Mouse (Mus musculus): Measurements from ENCODE around the gene Hist2h2aa2.

Gene Hist2h2aa2

GRCm38 (mm10) chr3:96197129-96197749 is 42.8 kb downstream of the Hist2h2aa2 start:
- DNase-seq (ENCODE audit: low spot score in 2 of 2) = peak; percentile 90 to 91

DNA sequence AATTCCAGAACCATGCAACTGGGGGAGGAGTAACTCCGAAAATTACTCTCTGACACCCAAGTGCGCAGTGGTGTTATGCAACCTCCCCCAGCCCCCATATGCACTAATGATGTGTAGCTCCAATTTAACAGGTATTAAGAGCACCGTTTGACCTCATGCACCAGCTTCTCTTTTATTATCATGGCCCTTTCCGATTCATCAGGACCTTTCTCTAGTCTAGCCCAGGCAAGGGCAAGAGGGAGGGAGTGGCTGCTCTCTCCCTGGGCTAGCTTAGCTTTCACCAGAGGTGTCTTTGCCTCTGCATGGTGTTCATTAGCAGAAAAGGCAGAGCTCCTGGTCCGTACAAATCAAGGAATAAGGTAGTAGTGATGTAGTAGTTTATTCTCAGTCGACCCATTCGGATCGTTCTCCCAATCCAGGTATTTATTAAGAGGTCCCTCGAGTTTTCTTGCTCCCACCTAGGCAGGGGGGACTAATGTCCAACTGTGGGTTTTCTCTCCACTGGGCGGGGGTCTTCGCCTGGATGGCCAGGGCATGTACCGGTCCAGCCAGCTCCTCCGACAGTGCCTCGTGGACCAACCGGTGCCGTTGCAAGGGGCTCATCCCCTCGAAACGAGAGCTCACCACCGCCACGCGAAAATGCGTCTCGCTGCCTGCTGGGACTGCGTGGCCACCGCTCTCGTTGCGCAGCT is 43.5 kb downstream of the Hist2h2aa2 start:
- DNase-seq (ENCODE audit: low spot score in 2 of 2) = no peak

DNA sequence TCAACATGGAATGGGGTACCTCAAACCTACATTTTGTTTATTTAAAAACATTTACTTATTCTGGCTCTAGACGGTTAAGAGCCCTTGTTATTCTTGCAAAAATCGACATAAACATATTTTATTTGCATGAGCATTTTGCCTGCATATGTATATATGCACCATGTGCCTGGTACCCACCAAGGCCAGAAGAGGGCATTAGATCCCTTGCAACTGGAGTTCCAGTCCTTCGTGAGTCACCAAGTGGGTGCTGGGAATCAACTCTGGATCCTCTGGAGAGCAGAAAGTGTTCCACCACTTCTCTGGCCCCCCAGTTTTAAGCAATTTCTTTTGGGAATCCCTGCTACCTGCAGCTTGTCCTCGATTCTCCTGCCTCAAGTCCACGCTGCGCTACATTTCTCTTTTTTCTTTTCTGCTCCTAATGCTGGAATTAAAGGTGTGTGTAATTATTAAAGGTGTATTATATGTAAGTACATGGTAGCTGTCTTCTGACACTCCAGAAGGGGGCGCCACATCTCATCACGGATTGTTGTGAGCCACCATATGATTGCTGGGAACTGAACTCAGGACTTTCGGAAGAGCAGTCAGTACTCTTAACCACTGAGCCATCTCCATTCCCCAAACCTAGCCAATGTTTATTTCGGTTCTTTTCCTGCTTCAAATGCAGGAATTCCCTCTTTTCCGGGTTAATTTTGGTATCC is 44.3 kb downstream of the Hist2h2aa2 start:
- no peak for DNase-seq (ENCODE audit: low spot score in 2 of 2)

DNA sequence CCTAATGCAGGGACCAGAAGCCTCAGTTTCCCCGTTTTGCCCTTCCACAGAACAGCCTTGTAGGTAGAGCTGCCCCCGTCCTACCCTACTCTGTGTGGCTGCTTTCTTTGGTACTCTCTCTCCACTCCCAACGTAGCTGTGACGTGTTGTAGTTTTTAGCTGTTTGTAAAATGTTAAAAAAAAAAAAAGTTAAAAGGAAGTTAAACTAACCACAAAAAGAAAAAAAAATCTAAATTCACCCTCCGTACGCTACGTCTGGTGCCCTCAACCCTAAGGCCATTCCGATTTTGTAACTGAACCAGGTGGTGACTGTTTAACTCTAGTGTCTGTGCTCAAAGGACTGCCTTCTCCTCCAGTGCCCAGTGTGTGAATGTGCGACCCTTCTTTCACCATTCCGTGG is 45.1 kb downstream of the Hist2h2aa2 start:
- no peak for DNase-seq (ENCODE audit: low spot score in 2 of 2)

- no peak for DNase-seq (ENCODE audit: low spot score in 2 of 2)
Measured at GRCm38 (mm10) chr3:96192977-96193376, 47.1 kb downstream of the Hist2h2aa2 start.

Measured in heart, adult 9 months (tissue).